Mouse (Mus musculus) liver, embryonic 12.5 days (tissue): Measurements from ENCODE around the gene Tbc1d2b. TPM values are rescaled to one million over a fixed set of nuclear protein-coding genes. Genes with fewer than 3 reads are reported as not detected.

ENCODE experiments used
- ATAC-seq: fragments of 200-750 bp; cut with Nextera tagmentation; 2 replicates; pipeline ENCODE4 v1.8.0; 2017; ENCODE audit warnings: moderate number of reproducible peaks, mild to moderate bottlenecking, moderate library complexity
- H3K27ac ChIP-seq: fragments of 300-500 bp; sonication (generic); 2 replicates; pipeline ENCODE4 v1.5.1; 2016; ENCODE audit warnings: mild to moderate bottlenecking
- H3K27me3 ChIP-seq: fragments of 300-500 bp; sonication (generic); replicated peaks from 2 replicates; pipeline ENCODE4 v1.6.1; 2016; ENCODE audit warnings: mild to moderate bottlenecking, moderate library complexity
- H3K36me3 ChIP-seq: fragments of 300-500 bp; sonication (generic); 2 replicates; pipeline ENCODE4 v1.6.1; 2016; ENCODE audit warnings: mild to moderate bottlenecking, moderate library complexity
- H3K4me1 ChIP-seq: fragments of 300-500 bp; sonication (generic); 2 replicates; pipeline ENCODE4 v1.6.1; 2016
- H3K4me2 ChIP-seq: fragments of 300-500 bp; sonication (generic); 2 replicates; pipeline ENCODE4 v1.6.1; 2016; ENCODE audit warnings: mild to moderate bottlenecking, moderate library complexity
- H3K4me3 ChIP-seq: fragments of 300-500 bp; sonication (generic); 2 replicates; pipeline ENCODE4 v1.5.1; 2016; ENCODE audit warnings: mild to moderate bottlenecking, moderate library complexity
- H3K9ac ChIP-seq: fragments of 300-500 bp; sonication (generic); 2 replicates; pipeline ENCODE4 v1.6.1; 2016; ENCODE audit warnings: mild to moderate bottlenecking, moderate library complexity
- H3K9me3 ChIP-seq: fragments of 300-500 bp; sonication (generic); replicated peaks from 2 replicates; pipeline ENCODE4 v1.6.1; 2016; ENCODE audit warnings: mild to moderate bottlenecking, moderate library complexity
- WGBS: fragments of 180-500 bp; shearing (Covaris S2); methylation state at CpG from one replicate; pipeline ENCODE4 v1.1.7; 2016; ENCODE audit not compliant: insufficient replicate concordance; 5-methylcytosine and 5-hydroxymethylcytosine counted together
- polyA plus RNA-seq: library from polyadenylated mRNA; unstranded; fragments of >200 nt; fragmentation: Nextera tagmentation; extraction: Ambion mirVana; gene quantifications from 2 replicates; pipeline ENCODE4 v1.2.1, GENCODE M21; 2016

Tbc1d2b gene
- polyA plus RNA-seq, 1 experiment from 2014 or later, result 11.0 TPM

GRCm38 (mm10) chr9:90216259-90217001 is 54.2 kb downstream of the Tbc1d2b start:
- no peak overlapping the region for H3K9ac ChIP-seq
- no peak for ATAC-seq
- H3K36me3 ChIP-seq, result peaks cover 95% of the 10 kb centered on the region
- peaks cover 18% of the 10 kb centered on the region; the same call in 1 of the 2 replicates for H3K4me1 ChIP-seq
- H3K9me3 ChIP-seq, result no peaks in the 10 kb centered on the region
- no peak overlapping the region for H3K4me3 ChIP-seq
- no peaks in the 10 kb centered on the region for H3K27me3 ChIP-seq
- H3K4me2 ChIP-seq, result no peak overlapping the region
- 72% methylated on average over 11 of the region's 11 CpGs for WGBS
- no peak overlapping the region for H3K27ac ChIP-seq

DNA sequence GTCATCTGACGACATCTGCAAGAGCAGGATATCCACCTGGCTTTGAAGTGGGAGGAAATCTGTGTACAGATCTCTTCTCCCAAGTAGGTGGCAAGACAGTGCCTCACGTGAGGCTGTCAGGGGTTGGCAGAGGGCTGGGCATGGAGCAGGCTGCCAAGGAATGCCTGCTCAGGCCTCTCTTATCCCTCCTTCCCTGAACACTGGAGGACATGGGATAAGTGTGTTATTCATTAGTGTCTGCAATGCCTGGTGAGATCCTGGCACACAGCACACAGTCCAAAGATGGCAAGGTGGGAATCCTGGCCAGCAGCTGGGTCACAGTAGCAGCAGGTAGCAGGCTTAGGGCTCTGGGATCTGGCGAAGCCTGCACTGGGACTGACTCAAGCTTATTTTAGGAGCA is 57.5 kb downstream of the Tbc1d2b start:
- Histone ChIP-seq H3K27me3 (no peaks in the 10 kb centered on the region), H3K27ac (no peak overlapping the region), H3K36me3 (peaks cover 95% of the 10 kb centered on the region), H3K9me3 (no peaks in the 10 kb centered on the region), H3K4me3 (no peak overlapping the region), H3K4me1 (peaks cover 18% of the 10 kb centered on the region; the same call in 1 of the 2 replicates), H3K4me2 (no peak overlapping the region), H3K9ac (no peak overlapping the region)
- ATAC-seq, result no peak
- WGBS, result 87% methylated on average over 3 of the region's 3 CpGs

DNA sequence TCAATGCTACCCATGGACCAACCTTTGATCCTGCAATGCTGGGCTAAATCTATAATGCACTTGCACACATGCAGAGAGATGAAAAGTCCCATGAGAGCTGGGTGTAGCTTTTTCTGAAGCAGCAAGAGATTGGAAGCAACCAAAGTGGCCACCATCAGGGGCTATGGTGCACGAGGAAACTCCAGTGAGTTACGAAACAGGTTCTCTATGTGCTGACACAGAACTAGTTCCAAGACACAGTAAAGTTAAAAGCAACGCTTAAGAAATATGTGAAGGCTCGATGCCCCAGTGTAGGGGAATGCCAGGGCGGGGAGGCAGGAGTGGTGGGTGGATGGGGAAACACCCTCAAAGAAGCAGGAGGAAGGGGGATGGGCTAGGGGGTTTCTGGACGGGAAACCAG is 61.9 kb downstream of the Tbc1d2b start:
- H3K4me2 ChIP-seq, result no peak overlapping the region
- no peaks in the 10 kb centered on the region for H3K9me3 ChIP-seq
- H3K27ac ChIP-seq, result no peak overlapping the region
- ATAC-seq, result no peak
- H3K36me3 ChIP-seq, result peaks cover 97% of the 10 kb centered on the region
- 80% methylated on average over 6 of the region's 6 CpGs for WGBS
- no peaks in the 10 kb centered on the region for H3K27me3 ChIP-seq
- H3K4me3 ChIP-seq, result no peak overlapping the region
- H3K9ac ChIP-seq, result no peak overlapping the region
- H3K4me1 ChIP-seq, result no peaks in the 10 kb centered on the region

- H3K27ac ChIP-seq, result no peak overlapping the region
- ATAC-seq, result no peak
- H3K4me3 ChIP-seq, result no peak overlapping the region
- no peak overlapping the region for H3K4me2 ChIP-seq
- 83% methylated on average over 8 of the region's 8 CpGs for WGBS
- H3K9me3 ChIP-seq, result no peaks in the 10 kb centered on the region
- H3K4me1 ChIP-seq, result no peaks in the 10 kb centered on the region
- H3K27me3 ChIP-seq, result no peaks in the 10 kb centered on the region
- H3K9ac ChIP-seq, result no peak overlapping the region
- H3K36me3 ChIP-seq, result peaks cover 98% of the 10 kb centered on the region
Measured at GRCm38 (mm10) chr9:90207808-90208207, 62.8 kb downstream of the Tbc1d2b start.

GRCm38 (mm10) chr9:90206500-90206899 is 64.1 kb downstream of the Tbc1d2b start:
- ATAC-seq, result peak; percentile 51; the same call in 1 of the 2 replicates
- H3K9me3 ChIP-seq, result no peaks in the 10 kb centered on the region
- H3K9ac ChIP-seq, result no peak overlapping the region
- H3K4me3 ChIP-seq, result no peak overlapping the region
- H3K36me3 ChIP-seq, result peaks cover 97% of the 10 kb centered on the region
- H3K4me1 ChIP-seq, result no peaks in the 10 kb centered on the region
- H3K27ac ChIP-seq, result no peak overlapping the region
- 45% methylated on average over 2 of the region's 2 CpGs for WGBS
- H3K27me3 ChIP-seq, result no peaks in the 10 kb centered on the region
- H3K4me2 ChIP-seq, result no peak overlapping the region

DNA sequence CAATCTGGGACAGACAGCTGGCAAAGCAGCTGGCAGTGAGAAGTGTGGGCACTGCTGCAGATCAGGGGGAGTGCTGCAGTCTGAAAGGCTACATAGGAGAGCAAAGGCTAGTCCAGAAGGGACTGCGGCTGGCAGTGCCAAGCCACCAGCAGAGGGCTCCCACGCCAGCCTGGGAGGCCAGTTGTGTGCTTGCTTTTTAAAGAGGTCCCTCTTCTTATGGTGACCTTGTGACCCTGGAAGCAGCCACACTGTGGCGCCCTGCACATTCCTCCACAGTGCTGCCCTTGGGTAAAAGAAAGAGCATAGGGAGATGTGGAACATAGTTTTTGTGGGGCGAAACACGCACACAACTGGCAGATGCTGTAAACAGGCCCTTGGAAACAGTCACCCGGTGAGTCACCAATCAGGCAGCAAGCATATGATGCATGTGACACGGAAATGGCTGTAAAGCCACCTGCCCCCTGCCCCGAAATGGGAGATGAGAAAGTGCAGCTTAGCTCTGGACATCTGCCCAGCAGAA is 66.1 kb downstream of the Tbc1d2b start:
- ATAC-seq, result no peak
- Histone ChIP-seq H3K27ac (no peak overlapping the region), H3K4me2 (no peak overlapping the region), H3K27me3 (no peaks in the 10 kb centered on the region), H3K4me3 (no peak overlapping the region), H3K9me3 (no peaks in the 10 kb centered on the region), H3K4me1 (no peaks in the 10 kb centered on the region), H3K9ac (no peak overlapping the region), H3K36me3 (peaks cover 91% of the 10 kb centered on the region)
- 78% methylated on average over 8 of the region's 8 CpGs for WGBS

DNA sequence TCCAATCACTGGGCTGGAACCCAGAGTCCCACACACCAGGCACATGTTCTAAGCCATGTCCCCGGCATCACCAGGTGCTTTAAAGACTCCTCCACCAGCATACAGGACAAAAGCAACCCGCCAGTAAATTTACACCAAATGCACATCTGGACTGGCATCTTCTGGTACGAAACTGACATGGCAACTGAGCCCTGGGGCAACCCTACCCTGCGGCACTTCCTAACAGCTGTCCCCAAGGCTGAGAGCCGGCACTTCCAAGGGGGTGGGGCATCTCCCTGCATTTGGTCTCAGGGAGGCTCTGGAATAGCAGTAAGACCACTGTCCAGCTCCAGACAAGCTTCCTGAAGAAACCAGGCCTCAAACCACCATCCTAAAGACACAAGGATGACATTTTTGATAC is 67.4 kb downstream of the Tbc1d2b start:
- ATAC-seq, result no peak
- peaks cover 79% of the 10 kb centered on the region for H3K36me3 ChIP-seq
- peaks cover 11% of the 10 kb centered on the region; the same call in 1 of the 2 replicates for H3K4me1 ChIP-seq
- no peak overlapping the region for H3K4me3 ChIP-seq
- H3K4me2 ChIP-seq, result no peak overlapping the region
- H3K27ac ChIP-seq, result no peak overlapping the region
- H3K9me3 ChIP-seq, result no peaks in the 10 kb centered on the region
- no peak overlapping the region for H3K9ac ChIP-seq
- WGBS, result 88% methylated on average over 5 of the region's 5 CpGs
- no peaks in the 10 kb centered on the region for H3K27me3 ChIP-seq

- no peaks in the 10 kb centered on the region for H3K9me3 ChIP-seq
- H3K4me2 ChIP-seq, result no peak overlapping the region
- H3K9ac ChIP-seq, result no peak overlapping the region
- no peak for ATAC-seq
- no peak overlapping the region for H3K27ac ChIP-seq
- peaks cover 62% of the 10 kb centered on the region for H3K36me3 ChIP-seq
- no peaks in the 10 kb centered on the region for H3K27me3 ChIP-seq
- H3K4me3 ChIP-seq, result no peak overlapping the region
- whole genome bisulfite sequencing, result 67% methylated on average over 4 of the region's 4 CpGs
- H3K4me1 ChIP-seq, result peaks cover 11% of the 10 kb centered on the region; the same call in 1 of the 2 replicates
Measured at GRCm38 (mm10) chr9:90201541-90201940, 69.1 kb downstream of the Tbc1d2b start.

DNA sequence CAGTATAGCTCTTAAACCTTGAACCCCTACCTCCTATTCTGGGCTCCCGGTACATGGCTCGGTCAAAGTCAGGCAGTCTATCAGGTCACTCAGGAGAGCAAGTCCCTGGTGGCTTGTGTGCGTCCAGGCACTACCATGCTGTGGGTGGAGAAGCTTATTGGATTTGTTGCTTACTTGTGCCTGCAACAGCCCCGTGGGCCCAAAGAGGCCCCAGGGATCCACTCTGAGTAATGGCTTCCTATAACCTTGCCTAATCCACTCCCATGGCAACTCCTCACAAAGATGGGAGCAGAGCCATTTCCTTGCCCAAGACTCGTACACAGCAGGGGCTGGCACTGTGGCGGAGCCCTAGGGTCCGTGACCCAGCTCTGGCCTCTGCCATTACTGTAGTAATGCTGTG is 69.5 kb downstream of the Tbc1d2b start:
- Histone ChIP-seq H3K9ac (no peak overlapping the region), H3K36me3 (peaks cover 59% of the 10 kb centered on the region), H3K27me3 (no peaks in the 10 kb centered on the region), H3K27ac (no peak overlapping the region), H3K4me2 (no peak overlapping the region), H3K4me3 (no peak overlapping the region), H3K4me1 (peaks cover 11% of the 10 kb centered on the region; the same call in 1 of the 2 replicates), H3K9me3 (no peaks in the 10 kb centered on the region)
- 84% methylated on average over 7 of the region's 7 CpGs for WGBS
- ATAC-seq, result no peak

DNA sequence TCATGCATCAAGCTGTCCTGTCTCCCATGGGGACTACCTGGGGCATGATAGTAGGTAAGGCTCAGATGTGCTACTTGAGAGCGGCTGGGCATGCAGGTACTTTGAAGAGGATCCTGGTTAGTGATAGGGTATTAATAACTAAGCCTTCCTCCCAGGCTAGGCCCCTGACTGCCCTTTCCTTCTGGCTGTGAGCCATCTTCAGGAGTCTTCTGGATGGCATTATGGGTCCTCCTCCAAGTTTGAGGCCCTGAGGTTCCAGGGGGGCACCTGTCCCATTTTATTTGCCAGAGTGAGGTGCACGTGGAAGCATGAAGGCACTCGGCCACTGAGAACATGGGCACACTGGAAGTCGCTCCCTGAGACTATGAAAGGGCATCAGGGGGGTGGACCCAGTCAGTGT is 70.1 kb downstream of the Tbc1d2b start:
- H3K9me3 ChIP-seq, result no peaks in the 10 kb centered on the region
- H3K27ac ChIP-seq, result no peak overlapping the region
- H3K4me3 ChIP-seq, result no peak overlapping the region
- H3K4me1 ChIP-seq, result peaks cover 11% of the 10 kb centered on the region; the same call in 1 of the 2 replicates
- H3K36me3 ChIP-seq, result peaks cover 53% of the 10 kb centered on the region
- no peak overlapping the region for H3K9ac ChIP-seq
- H3K27me3 ChIP-seq, result no peaks in the 10 kb centered on the region
- no peak overlapping the region for H3K4me2 ChIP-seq
- no peak for ATAC-seq
- 82% methylated on average over 4 of the region's 4 CpGs for WGBS

- no peaks in the 10 kb centered on the region for H3K9me3 ChIP-seq
- no peak overlapping the region for H3K4me2 ChIP-seq
- no peak for ATAC-seq
- H3K4me1 ChIP-seq, result peaks cover 11% of the 10 kb centered on the region; the same call in 1 of the 2 replicates
- H3K36me3 ChIP-seq, result peaks cover 45% of the 10 kb centered on the region
- no peak overlapping the region for H3K4me3 ChIP-seq
- H3K27ac ChIP-seq, result no peak overlapping the region
- no peak overlapping the region for H3K9ac ChIP-seq
- 89% methylated on average over 18 of the region's 18 CpGs for WGBS
- no peaks in the 10 kb centered on the region for H3K27me3 ChIP-seq
Measured at GRCm38 (mm10) chr9:90199611-90200010, 71.0 kb downstream of the Tbc1d2b start.

- H3K4me3 ChIP-seq, result no peak overlapping the region
- no peaks in the 10 kb centered on the region for H3K27me3 ChIP-seq
- H3K4me1 ChIP-seq, result peaks cover 11% of the 10 kb centered on the region; the same call in 1 of the 2 replicates
- 50% methylated on average over 10 of the region's 10 CpGs for WGBS
- H3K27ac ChIP-seq, result no peak overlapping the region
- H3K4me2 ChIP-seq, result no peak overlapping the region
- no peaks in the 10 kb centered on the region for H3K9me3 ChIP-seq
- 0 out of 2 replicates have a peak, but pooled peaks have one; percentile 3 for ATAC-seq
- H3K36me3 ChIP-seq, result peaks cover 36% of the 10 kb centered on the region
- H3K9ac ChIP-seq, result no peak overlapping the region
Measured at GRCm38 (mm10) chr9:90198531-90199449, 71.8 kb downstream of the Tbc1d2b start.
